Mouse (Mus musculus) bone marrow, adult 2 months (tissue): Measurements from ENCODE around the gene Ccdc157. TPM values are rescaled to one million over a fixed set of nuclear protein-coding genes. Genes with fewer than 3 reads are reported as not detected.
"Not testable (repeated sequence)": the region's sequence is repeated elsewhere in the genome, so short reads cannot be mapped to it uniquely, and the experiment has no call there.

Experiments used
- H3K27ac ChIP-seq: fragments of 200-500 bp; 2 replicates; pipeline ENCODE4 v1.5.1; 2012; ENCODE audit warnings: low read depth, mild to moderate bottlenecking, control low read depth, inconsistent platforms, low read length; ENCODE audit not compliant: control insufficient read depth, poor library complexity, insufficient read depth
- H3K4me1 ChIP-seq: fragments of 200-500 bp; 2 replicates; pipeline ENCODE4 v1.6.1; 2011; ENCODE audit warnings: low read length; ENCODE audit not compliant: control insufficient read depth, insufficient read depth
- H3K4me3 ChIP-seq: fragments of 200-500 bp; replicated peaks from 2 replicates; pipeline ENCODE3; 2011; ENCODE audit warnings: mild to moderate bottlenecking, low read depth, low read length, control low read depth; ENCODE audit not compliant: control insufficient read depth
- CTCF ChIP-seq: fragments of 200-500 bp; IDR thresholded peaks from 2 replicates; pipeline ENCODE4 v1.5.1; 2011; ENCODE audit warnings: low read length, control low read depth; ENCODE audit not compliant: control insufficient read depth, insufficient read depth
- POLR2A ChIP-seq: fragments of 200-500 bp; IDR thresholded peaks from 2 replicates; pipeline ENCODE4 v1.6.1; 2011; ENCODE audit warnings: low read depth, mild to moderate bottlenecking, control low read depth, low read length, borderline replicate concordance; ENCODE audit not compliant: control insufficient read depth
- WGBS: fragments of 180-500 bp; shearing (Covaris S2); methylation state at CpG from one replicate; pipeline ENCODE4 v1.1.7; 2018; 5-methylcytosine and 5-hydroxymethylcytosine counted together
- polyA plus RNA-seq: library from polyadenylated mRNA; stranded (reverse); fragments of >200 nt; gene quantifications from 2 replicates; pipeline ENCODE4 v1.2.4, GENCODE M21; 2011; ENCODE audit warnings: low replicate concordance; ENCODE audit not compliant: missing spikeins, insufficient read depth, insufficient read length

Ccdc157 gene
- polyA plus RNA-seq, 1 experiment: 5.0 TPM

DNA sequence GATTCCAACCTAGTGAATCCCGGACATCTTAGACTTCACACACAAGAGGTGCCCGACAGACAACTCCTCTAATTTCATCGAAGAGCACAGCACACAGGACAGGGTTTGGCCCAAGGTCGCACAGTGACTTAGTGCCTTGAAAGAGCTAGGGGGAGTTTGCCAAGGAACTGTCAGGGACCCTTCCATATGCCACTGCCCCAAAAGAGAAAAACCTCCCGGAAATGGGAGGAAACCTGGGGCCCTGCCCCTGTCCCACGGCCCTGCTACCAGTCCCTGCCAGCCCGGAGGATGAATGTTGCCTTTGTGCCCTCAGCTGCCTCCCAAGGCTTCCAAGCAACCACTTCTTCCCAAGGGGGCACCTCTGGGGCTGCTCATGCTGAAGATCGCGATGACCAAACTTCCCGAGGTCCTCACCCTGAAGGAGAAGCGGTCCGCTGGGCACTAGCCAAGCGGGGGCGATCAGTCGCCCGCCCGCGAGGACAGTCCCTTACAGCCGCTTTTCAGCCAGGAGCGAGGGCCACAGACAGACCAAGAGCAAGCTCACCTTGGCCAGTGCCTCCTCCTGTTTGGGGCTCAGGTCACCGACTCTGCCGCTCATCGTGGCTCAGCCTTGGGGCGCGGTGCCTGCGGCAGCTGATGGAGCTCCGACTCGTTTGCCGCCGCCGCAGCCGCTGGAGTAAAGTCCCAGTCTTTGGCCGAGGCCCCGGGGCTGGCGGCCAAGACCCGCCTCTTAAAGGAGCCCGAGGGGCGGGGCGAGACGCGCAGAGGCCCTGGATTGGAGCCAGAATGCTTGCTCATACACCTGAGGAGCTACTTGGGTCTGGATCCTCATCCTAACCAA is 41.8 kb downstream of the Ccdc157 start:
- 2% methylated on average over 41 of the region's 41 CpGs for WGBS
- H3K4me3 ChIP-seq: peak overlapping the region; percentile 72
- peak; percentile 67; the same call in 1 of the 2 replicates for TF ChIP-seq POLR2A
- TF ChIP-seq CTCF: no peak
- peak overlapping the region; percentile 71 for H3K27ac ChIP-seq
- H3K4me1 ChIP-seq: peaks cover 1% of the 10 kb centered on the region; the same call in 1 of the 2 replicates

DNA sequence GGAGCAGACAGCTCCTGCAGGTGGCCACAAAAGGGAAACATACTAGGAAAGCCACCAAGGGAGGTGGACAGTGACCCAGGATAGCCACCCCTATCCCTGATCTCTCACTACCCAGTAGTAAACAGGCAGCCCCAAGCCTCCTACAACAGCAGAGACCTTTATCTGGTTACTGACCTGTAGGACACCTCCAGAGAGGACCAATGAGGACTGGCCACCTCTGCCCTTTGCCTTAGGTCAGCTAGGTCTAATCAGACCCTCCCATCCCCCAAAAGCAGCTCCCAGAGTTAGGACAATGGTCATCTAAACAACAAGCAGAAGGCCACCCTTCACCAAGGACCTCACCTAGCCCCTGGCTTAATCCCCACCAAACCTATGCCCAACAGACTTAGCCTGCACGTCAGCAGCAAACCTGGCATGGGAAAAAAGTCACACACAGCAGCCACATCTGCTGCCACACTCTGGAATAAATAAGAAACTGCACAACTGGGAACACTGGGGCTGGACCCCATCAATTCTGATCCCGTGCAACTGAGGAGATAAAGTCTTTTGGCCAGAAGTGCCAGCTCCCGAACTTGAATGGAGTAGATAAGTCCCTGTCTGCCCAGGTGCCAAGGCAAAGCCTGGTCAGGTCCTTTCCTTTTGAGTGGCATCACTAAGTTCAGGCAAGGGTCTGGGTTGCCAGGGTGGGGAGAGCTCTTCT is 42.6 kb downstream of the Ccdc157 start:
- Histone ChIP-seq H3K27ac (peak overlapping the region; percentile 71), H3K4me1 (peaks cover 1% of the 10 kb centered on the region; the same call in 1 of the 2 replicates), H3K4me3 (peak overlapping the region; percentile 72)
- TF ChIP-seq POLR2A (no peak), CTCF (no peak)
- 7% methylated on average over 3 of the region's 3 CpGs for WGBS

DNA sequence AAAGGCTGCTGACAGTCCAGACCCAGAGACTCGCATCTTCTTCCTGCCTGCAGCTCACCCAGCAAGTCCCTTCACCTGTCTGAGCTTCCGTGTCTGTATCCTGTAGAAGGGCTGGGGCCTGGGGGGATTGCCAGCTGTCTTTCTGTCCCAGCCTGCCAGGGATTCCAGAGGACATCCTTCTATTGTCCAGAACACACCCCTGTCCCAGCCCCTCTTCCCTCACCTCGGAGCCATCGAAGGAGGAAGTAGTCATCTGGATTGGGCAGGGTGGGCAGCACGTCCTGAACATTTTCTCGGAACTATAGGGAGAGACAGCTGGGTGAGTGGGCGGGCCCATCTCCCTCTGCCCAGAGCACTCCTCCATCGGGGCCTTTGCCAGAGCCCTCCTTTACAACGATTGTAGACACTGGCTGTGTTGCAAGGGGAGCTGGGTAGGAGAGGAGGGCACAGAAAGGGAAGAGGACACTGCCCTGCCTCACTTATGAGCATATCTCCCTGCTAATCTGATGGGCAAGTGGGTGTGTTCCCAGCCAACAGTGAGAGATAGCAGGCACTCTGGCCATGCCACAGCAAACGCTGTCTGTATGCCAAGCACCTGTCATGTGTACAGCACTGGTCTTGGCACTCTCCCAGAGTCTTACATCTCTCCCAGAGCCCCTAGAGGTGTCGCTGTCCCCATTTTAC is 43.5 kb downstream of the Ccdc157 start:
- peaks cover 1% of the 10 kb centered on the region; the same call in 1 of the 2 replicates for H3K4me1 ChIP-seq

DNA sequence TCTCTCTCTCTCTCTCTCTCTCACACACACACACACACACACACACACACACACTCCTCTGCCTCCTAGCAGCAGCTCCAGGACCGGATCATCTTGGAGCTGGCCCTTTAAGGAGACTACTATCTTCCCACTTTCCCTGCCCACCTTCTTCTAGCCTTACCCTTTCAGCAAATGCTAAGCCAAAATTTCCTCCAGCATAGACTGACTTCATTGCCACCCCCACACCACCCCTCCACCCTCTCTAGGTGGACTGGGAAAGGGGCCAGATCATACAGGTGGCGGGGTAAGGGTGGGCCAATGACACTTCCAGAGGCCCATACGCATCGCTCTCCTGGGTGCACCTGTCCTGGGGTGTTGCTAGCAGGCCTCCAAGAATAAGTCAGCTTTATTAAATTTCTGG is 44.7 kb downstream of the Ccdc157 start:
- no peak overlapping the region for H3K4me3 ChIP-seq
- peaks cover 1% of the 10 kb centered on the region; the same call in 1 of the 2 replicates for H3K4me1 ChIP-seq
- no peak for TF ChIP-seq POLR2A
- TF ChIP-seq CTCF: no peak
- WGBS: 82% methylated on average over 4 of the region's 4 CpGs
- no peak overlapping the region for H3K27ac ChIP-seq

More for the DNA sequence above, 43.5 kb downstream of the Ccdc157 start:
- TF ChIP-seq CTCF (no peak), POLR2A (no peak)
- WGBS: 37% methylated on average over 11 of the region's 11 CpGs
- H3K27ac ChIP-seq: peak overlapping the region; percentile 71
- H3K4me3 ChIP-seq: peak overlapping the region; percentile 48

DNA sequence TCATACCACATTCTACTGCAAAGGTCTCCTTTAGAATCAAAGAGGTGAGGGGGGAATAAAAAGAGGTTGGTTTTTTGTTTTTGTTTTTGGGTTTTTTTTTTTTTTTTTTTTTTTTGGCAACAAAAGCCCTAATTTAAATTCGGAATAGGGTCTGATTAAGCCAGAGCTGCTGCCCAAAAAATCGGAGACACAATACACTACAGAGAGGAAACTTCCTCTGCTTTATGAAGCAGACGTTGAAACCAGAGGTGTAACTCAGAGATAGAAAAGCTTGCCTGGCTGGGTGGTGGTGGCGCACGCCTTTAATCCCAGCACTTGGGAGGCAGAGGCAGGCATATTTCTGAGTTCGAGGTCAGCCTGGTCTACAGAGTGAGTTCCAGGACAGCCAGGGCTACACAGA is 45.6 kb downstream of the Ccdc157 start:
- not testable (repeated sequence) for H3K4me3 ChIP-seq, H3K4me1 ChIP-seq, H3K27ac ChIP-seq
- WGBS: 70% methylated on average over 6 of the region's 6 CpGs

DNA sequence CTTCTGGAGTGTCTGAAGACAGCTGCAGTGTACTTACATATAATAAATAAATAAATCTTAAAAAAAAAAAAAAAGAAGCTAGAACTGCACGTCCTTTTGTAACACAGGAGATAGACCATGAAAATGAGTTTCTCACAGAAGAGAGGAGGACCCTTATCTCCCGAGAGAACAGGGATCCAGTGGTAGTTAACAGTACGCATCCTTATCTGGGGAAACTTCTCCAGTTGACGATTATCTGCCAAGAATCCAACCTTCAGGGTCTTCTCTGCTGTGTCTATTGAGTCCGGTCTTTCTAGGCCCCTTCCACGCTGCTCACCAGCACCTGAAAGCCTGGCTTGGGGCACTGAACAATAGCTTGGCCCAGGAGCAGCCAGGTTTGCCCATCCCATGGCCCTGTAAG is 46.1 kb downstream of the Ccdc157 start:
- H3K4me3 ChIP-seq: no peak overlapping the region
- 65% methylated on average over 6 of the region's 6 CpGs for WGBS
- TF ChIP-seq CTCF: no peak
- no peak for TF ChIP-seq POLR2A
- peaks cover 1% of the 10 kb centered on the region; the same call in 1 of the 2 replicates for H3K4me1 ChIP-seq
- no peak overlapping the region for H3K27ac ChIP-seq

DNA sequence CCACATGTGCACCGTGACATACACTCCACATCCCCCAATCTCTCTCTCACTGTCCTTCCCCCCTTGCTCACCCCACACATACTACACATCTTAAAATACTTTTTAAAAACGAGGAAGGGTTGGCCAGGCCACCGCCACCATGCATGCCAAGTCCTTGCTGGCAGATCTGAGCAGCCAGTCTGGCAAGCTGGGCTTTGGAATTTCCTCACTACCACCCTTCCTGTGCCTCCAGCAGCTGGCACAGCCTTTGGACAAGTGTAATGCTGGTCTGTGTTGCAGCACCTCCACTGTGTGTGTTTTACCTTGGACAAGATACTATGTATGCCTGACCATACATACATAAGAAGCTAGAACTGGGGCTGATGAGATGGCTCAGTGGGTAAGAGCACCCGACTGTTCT is 46.6 kb downstream of the Ccdc157 start:
- TF ChIP-seq POLR2A: no peak
- no peak for TF ChIP-seq CTCF

DNA sequence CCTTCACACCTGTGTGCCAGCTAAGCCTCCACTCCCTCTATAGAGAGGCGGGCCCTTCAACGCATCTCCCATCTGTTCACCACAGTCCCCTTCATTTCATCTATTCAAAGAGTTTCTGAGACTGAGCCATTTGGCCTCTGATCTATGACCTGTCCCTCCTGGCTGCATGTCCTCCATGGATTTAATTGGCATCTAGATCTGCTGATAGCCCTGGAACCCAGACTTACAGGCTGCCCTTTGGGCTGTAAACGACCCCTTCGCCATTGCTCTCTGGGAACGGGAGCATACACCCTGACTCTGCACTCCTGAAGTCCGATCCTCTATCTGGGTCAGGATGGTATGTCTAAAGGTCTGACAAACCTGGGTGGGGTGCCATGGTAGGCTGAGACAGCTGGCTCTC is 47.2 kb downstream of the Ccdc157 start:
- WGBS: 93% methylated on average over 6 of the region's 6 CpGs
- TF ChIP-seq CTCF: no peak
- TF ChIP-seq POLR2A: no peak
- H3K4me1 ChIP-seq: peaks cover 1% of the 10 kb centered on the region; the same call in 1 of the 2 replicates
- H3K27ac ChIP-seq: no peak overlapping the region
- H3K4me3 ChIP-seq: no peak overlapping the region

More for the DNA sequence above, 46.6 kb downstream of the Ccdc157 start:
- H3K4me1 ChIP-seq: peaks cover 1% of the 10 kb centered on the region; the same call in 1 of the 2 replicates
- H3K4me3 ChIP-seq: no peak overlapping the region
- no peak overlapping the region for H3K27ac ChIP-seq
- 71% methylated on average over 4 of the region's 4 CpGs for WGBS
